Mouse (Mus musculus): ENCODE data around the gene Skap1.
A peak's percentile ranks its signal among the peaks of the same experiment; 100 is the strongest.

The Skap1 gene

GRCm38 (mm10) chr11:96466382-96466781 lies 2.0 kb downstream of the Skap1 start:
- DNase-seq: no peak

DNA sequence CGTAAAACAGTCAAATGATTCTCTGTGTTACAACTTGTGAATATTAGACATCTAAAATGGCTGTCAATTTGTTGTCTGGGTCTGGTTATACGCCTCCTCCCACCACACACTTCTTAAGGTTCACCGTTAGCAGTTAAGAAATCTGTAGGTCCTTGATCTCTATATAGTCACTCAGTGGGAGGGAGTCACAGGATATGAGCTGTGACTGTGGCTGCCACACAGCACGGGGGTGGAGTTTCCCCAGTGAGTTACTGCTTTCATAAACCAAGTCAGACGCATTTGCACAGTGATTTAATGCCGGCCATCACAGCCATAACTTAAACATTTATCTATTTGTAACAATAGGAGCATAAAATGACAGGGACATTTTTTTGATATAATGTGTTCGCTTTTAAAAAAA lies 2.6 kb downstream of the Skap1 start:
- DNase-seq: no peak

GRCm38 (mm10) chr11:96468048-96468745 lies 3.8 kb downstream of the Skap1 start:
- no peak for DNase-seq

GRCm38 (mm10) chr11:96482711-96483110 lies 18.3 kb downstream of the Skap1 start:
- DNase-seq: no peak

DNA sequence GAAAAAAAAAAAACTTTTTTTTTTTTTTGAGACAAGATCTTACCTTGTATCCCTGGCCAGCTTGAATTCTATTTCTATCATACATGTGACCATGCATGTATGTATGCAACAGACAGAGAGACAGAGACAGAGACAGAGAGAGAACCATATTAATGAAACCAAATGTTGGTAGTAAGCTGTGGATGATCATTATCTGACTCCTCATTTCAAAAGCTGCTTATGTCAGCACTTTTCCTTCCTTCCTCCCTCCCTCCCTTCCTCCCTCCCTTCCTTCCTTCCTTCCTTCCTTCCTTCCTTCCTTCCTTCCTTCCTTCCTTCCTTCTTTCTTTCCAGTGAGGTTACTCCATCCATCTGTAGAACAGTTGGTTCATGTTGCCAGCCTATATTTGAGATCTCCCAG lies 18.8 kb downstream of the Skap1 start:
- DNase-seq: no peak

- DNase-seq: no peak
Measured at GRCm38 (mm10) chr11:96498481-96498880, 34.1 kb downstream of the Skap1 start.

DNA sequence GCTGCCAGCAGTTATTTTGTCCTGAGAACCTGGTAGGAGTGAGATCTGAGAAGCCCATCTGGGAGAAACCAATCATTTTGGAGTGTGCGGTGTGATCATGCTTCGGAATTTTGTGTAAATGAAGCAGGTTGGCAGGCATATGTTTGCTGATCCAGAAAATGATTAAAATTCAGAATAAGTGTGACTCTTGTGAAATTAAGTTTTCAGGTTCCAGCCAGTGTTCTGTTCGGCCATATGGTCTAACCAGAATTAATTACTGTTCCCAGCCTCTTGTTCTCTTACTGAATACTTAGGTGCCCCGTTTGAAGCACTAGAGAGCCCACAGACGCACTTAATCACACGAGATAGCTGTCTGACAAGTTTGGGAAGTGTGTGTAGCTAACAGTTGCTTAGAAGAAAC lies 36.6 kb downstream of the Skap1 start:
- no peak for DNase-seq

DNA sequence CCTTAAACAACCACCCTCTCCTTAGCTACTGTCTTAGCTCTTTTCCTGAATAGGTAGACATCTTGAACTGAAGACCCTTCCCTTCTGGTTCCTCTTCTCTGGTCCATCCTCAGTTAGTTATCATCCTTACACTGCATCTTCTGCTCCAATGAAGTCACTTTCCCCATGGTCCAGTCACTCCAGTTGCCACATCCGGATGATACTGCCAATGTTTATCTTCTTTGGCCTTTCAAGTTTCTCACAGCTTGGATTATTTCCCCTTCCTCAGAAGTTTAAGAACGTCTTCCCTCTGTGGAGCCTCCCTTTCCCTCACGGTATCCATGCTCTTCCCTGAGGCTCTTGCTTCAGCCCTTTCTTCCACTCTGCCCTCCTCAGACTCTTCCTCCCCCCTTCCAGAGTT lies 38.6 kb downstream of the Skap1 start:
- DNase-seq: no peak

GRCm38 (mm10) chr11:96504509-96505119 lies 40.2 kb downstream of the Skap1 start:
- no peak for DNase-seq

- peak; percentile 13 for DNase-seq
Measured at GRCm38 (mm10) chr11:96505841-96506240, 41.4 kb downstream of the Skap1 start.

- DNase-seq: no peak
Measured at GRCm38 (mm10) chr11:96515164-96515563, 50.8 kb downstream of the Skap1 start.

DNA sequence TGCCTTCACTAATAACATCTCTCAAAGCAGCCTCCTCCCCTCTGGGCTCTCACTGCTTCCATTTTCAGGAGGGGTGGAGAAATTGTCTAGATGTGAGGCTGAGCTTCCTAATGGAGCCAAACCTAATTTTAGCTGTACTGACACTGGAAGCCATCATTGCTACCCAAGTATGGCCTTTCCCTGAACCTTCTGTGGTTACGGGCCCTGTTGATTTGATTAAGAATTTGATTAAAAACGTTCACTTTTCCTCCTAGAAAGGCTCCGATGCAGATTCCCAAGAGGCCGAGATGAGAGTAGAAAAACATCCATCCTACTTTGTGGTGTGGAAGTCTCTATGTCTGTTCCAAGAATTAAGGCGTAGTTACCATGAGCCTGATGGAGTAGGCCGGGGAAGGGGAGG lies 60.1 kb downstream of the Skap1 start:
- no peak for DNase-seq

GRCm38 (mm10) chr11:96526137-96526621 lies 61.8 kb downstream of the Skap1 start:
- DNase-seq: peak; percentile 63

GRCm38 (mm10) chr11:96531757-96532433 lies 67.5 kb downstream of the Skap1 start:
- no peak for DNase-seq

GRCm38 (mm10) chr11:96534531-96534930 lies 70.1 kb downstream of the Skap1 start:
- DNase-seq: no peak

- DNase-seq: peak; percentile 61
Measured at GRCm38 (mm10) chr11:96536146-96536545, 71.8 kb downstream of the Skap1 start.

DNA sequence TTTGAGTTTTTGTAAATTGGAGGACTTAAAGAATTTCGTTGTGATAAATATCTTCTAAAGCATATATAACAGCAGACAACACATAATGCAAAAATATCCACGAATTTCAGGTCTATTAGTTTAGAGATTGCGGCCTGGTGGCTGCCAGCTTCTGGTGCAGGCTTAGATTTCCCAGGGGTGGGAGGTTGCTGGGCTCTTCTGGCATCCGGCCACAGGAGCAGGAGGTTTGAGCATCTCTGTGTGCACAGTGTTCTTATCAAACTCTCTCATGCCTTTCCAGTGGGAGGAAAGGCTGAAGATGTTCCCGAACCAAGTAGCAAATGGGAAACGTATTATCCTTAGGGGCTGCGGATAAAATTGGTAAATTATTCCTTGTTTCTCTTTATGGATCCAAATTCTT lies 77.6 kb downstream of the Skap1 start:
- peak; percentile 63 for DNase-seq

DNA sequence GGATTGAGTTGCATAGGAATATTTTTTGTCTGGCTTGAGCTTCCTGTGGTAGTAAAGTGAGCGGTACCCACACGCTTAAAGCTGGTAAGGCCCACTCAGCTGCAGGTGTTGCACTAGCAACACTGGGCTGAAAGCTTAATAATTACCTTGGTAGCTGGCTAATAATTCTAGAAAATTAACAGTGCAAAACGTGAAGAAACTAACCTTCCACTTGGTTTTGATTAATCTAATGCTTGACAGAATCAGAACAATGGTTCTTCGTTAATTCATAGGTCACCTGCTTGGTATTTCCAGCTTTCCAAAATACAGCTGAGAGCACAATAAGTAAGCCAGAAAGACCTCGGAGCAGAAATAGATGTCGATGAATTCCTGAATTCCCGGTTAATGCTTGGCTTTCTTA lies 78.2 kb downstream of the Skap1 start:
- peak; percentile 45 for DNase-seq

- DNase-seq: no peak
Measured at GRCm38 (mm10) chr11:96546428-96546827, 82.0 kb downstream of the Skap1 start.

- DNase-seq: peak; percentile 33
Measured at GRCm38 (mm10) chr11:96550960-96551703, 86.7 kb downstream of the Skap1 start.

DNA sequence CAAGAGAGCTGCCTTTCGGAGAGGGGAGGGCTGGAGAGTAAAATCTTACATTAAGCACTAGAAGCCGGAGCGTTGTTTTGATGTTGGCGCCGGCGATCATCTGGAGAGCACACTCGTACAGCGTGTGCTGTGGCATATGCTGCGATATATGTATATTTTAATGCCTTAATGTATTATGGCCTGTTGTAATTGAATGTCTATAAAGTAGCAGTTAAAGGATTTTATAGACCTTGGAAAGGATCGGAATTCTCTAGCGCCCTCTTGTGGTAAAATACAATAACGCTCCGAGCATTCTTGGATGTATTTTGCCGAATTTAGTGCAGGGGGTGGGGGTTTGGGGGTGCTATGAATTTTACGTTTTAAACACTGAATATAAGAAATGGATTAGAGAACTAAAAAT lies 88.7 kb downstream of the Skap1 start:
- peak; percentile 65 for DNase-seq

GRCm38 (mm10) chr11:96560229-96560628 lies 95.8 kb downstream of the Skap1 start:
- no peak for DNase-seq

- DNase-seq: no peak
Measured at GRCm38 (mm10) chr11:96564088-96564487, 99.7 kb downstream of the Skap1 start.
